Mouse (Mus musculus) hindbrain, embryonic 14.5 days (tissue): ENCODE measurements around the gene Gipc2. TPM values are rescaled to one million over a fixed set of nuclear protein-coding genes. Genes with fewer than 3 reads are reported as not detected.
"Not testable (repeated sequence)": the region's sequence is repeated elsewhere in the genome, so short reads cannot be mapped to it uniquely, and the experiment has no call there.

Experiments used
- ATAC-seq: fragments of 200-750 bp; cut with Nextera tagmentation; 2 replicates; pipeline ENCODE4 v1.8.0; 2017; ENCODE audit warnings: moderate number of reproducible peaks, mild to moderate bottlenecking, moderate TSS enrichment, moderate library complexity; ENCODE audit not compliant: low FRiP score
- DNase-seq: peaks from one replicate; pipeline ENCODE4 v3.0.0-alpha.2; 2015; ENCODE audit warnings: low spot score
- H3K27ac ChIP-seq: fragments of 300-500 bp; sonication (generic); 2 replicates; pipeline ENCODE4 v1.5.1; 2014; ENCODE audit warnings: mild to moderate bottlenecking, moderate library complexity
- H3K27me3 ChIP-seq: fragments of 300-500 bp; sonication (generic); 2 replicates; pipeline ENCODE4 v1.6.1; 2014; ENCODE audit warnings: mild to moderate bottlenecking, low read length, mixed read lengths; ENCODE audit not compliant: control insufficient read depth, insufficient read depth
- H3K36me3 ChIP-seq: fragments of 300-500 bp; sonication (generic); replicated peaks from 2 replicates; pipeline ENCODE4 v1.6.1; 2014; ENCODE audit not compliant: control insufficient read depth, insufficient read depth
- H3K4me1 ChIP-seq: fragments of 300-500 bp; sonication (generic); replicated peaks from 2 replicates; pipeline ENCODE4 v1.6.1; 2014; ENCODE audit warnings: antibody characterized with exemption, low read length, mixed read lengths; ENCODE audit not compliant: control insufficient read depth, insufficient read depth
- H3K4me2 ChIP-seq: fragments of 300-500 bp; sonication (generic); replicated peaks from 2 replicates; pipeline ENCODE4 v1.6.1; 2014; ENCODE audit warnings: mild to moderate bottlenecking, moderate library complexity
- H3K4me3 ChIP-seq: fragments of 300-500 bp; sonication (generic); replicated peaks from 2 replicates; pipeline ENCODE4 v1.5.1; 2014; ENCODE audit warnings: mild to moderate bottlenecking, low read length
- H3K9ac ChIP-seq: fragments of 300-500 bp; sonication (generic); 2 replicates; pipeline ENCODE4 v1.6.1; 2014
- H3K9me3 ChIP-seq: fragments of 300-500 bp; sonication (generic); 2 replicates; pipeline ENCODE4 v1.6.1; 2016; ENCODE audit warnings: low read length; ENCODE audit not compliant: control insufficient read depth
- WGBS: fragments of 180-500 bp; shearing (Covaris S2); extraction: QIAGEN DNeasy Blood & Tissue Kit; methylation state at CpG from one replicate; pipeline ENCODE4 v1.1.7; 2014; 5-methylcytosine and 5-hydroxymethylcytosine counted together
- polyA plus RNA-seq: library from polyadenylated mRNA; unstranded; fragments of >200 nt; fragmentation: Nextera tagmentation; extraction: Ambion mirVana; gene quantifications from 2 replicates; pipeline ENCODE4 v1.2.1, GENCODE M21; 2014

Gipc2 gene
- polyA plus RNA-seq, 1 experiment from 2014 or later: 9.2 TPM

DNA sequence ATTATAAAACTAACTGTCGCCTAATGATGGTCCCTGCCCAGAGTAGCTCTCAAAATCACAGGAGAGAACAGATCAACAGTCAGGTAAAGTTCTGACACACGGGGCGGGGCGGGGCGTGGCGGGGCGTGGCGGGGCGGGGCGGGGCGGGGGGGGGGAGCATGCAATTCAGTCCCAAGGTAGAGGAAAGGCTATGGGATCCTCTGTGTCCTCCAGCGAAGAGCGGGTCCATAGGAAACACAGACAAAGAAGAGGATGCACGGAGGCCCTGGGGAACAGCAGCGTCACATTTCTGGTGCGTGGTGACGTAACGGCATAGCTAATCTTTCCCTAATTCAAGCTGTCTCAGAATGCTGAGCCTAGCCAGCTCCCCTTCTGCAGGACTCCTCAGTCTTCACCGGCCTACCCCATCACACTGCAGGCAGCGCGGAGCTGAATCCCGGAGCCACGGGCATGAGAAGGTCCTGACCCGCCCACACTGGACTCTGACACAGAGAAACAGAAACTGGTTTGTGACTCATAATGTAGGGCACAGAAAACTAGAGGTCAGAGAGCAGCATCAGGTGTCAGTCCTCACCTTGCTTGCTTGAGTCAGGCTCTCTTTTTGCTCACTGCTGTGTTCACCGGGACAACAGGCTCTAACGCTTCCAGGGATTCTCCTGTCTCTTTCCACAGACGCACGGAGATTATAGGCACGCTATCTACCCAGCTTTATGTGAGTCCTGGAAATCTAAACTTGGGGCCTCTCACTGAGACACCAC is 14.1 kb downstream of the Gipc2 start:
- Histone ChIP-seq H3K4me3 (no peak overlapping the region), H3K4me1 (no peaks in the 10 kb centered on the region), H3K27ac (no peak overlapping the region), H3K27me3 (no peaks in the 10 kb centered on the region), H3K9ac (no peak overlapping the region), H3K4me2 (peak overlapping the region; percentile 28), H3K9me3 (no peaks in the 10 kb centered on the region), H3K36me3 (no peaks in the 10 kb centered on the region)
- ATAC-seq (no peak), DNase-seq (no peak)
- 61% methylated on average over 28 of the region's 29 CpGs for WGBS

GRCm38 (mm10) chr3:152149863-152150262 is 16.2 kb downstream of the Gipc2 start:
- Histone ChIP-seq H3K4me2 (no peak overlapping the region), H3K4me3 (no peak overlapping the region), H3K36me3 (no peaks in the 10 kb centered on the region), H3K9me3 (no peaks in the 10 kb centered on the region), H3K4me1 (no peaks in the 10 kb centered on the region), H3K9ac (no peak overlapping the region), H3K27me3 (no peaks in the 10 kb centered on the region), H3K27ac (no peak overlapping the region)
- ATAC-seq: no peak
- WGBS: 72% methylated on average over 3 of the region's 3 CpGs
- DNase-seq: no peak

- Histone ChIP-seq H3K27ac (no peak overlapping the region), H3K36me3 (no peaks in the 10 kb centered on the region), H3K4me1 (no peaks in the 10 kb centered on the region), H3K4me2 (no peak overlapping the region), H3K9me3 (no peaks in the 10 kb centered on the region), H3K27me3 (no peaks in the 10 kb centered on the region), H3K4me3 (no peak overlapping the region), H3K9ac (no peak overlapping the region)
- ATAC-seq (no peak), DNase-seq (no peak)
- 81% methylated on average over 7 of the region's 7 CpGs for WGBS
Observed at GRCm38 (mm10) chr3:152149449-152149848, 16.6 kb downstream of the Gipc2 start.

GRCm38 (mm10) chr3:152147085-152147831 is 18.8 kb downstream of the Gipc2 start:
- Histone ChIP-seq H3K4me1 (no peaks in the 10 kb centered on the region), H3K9me3 (no peaks in the 10 kb centered on the region), H3K36me3 (no peaks in the 10 kb centered on the region), H3K27me3 (no peaks in the 10 kb centered on the region), H3K4me2 (no peak overlapping the region), H3K27ac (no peak overlapping the region), H3K4me3 (no peak overlapping the region), H3K9ac (no peak overlapping the region)
- ATAC-seq (no peak), DNase-seq (no peak)
- WGBS: 79% methylated on average over 12 of the region's 12 CpGs

DNA sequence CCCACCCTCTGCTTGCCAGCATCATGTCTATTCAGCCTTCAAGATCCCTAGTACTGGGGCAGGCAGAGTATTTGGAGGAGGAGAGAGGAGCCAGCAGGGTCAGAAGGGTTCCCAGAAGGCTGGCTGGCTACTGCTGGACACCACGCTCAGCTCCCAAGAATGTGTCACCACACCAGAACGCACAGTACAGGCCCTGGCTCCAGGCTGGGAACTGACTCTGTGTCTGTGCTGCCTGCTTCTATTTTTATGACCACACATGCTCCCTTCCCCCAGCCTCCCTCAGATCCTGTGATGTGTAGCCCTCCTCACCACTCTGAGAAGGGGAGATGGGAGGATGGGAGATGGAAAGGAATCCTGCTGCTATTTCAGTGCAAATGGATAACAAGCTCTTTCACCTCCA is 20.8 kb downstream of the Gipc2 start:
- ATAC-seq (peak; percentile 48), DNase-seq (no peak)
- no peak overlapping the region for H3K27ac ChIP-seq
- no peak overlapping the region for H3K9ac ChIP-seq
- H3K36me3 ChIP-seq: no peaks in the 10 kb centered on the region
- H3K27me3 ChIP-seq: no peaks in the 10 kb centered on the region
- H3K9me3 ChIP-seq: no peaks in the 10 kb centered on the region
- 80% methylated on average over 2 of the region's 2 CpGs for WGBS
- no peak overlapping the region for H3K4me2 ChIP-seq
- H3K4me1 ChIP-seq: no peaks in the 10 kb centered on the region
- no peak overlapping the region for H3K4me3 ChIP-seq

DNA sequence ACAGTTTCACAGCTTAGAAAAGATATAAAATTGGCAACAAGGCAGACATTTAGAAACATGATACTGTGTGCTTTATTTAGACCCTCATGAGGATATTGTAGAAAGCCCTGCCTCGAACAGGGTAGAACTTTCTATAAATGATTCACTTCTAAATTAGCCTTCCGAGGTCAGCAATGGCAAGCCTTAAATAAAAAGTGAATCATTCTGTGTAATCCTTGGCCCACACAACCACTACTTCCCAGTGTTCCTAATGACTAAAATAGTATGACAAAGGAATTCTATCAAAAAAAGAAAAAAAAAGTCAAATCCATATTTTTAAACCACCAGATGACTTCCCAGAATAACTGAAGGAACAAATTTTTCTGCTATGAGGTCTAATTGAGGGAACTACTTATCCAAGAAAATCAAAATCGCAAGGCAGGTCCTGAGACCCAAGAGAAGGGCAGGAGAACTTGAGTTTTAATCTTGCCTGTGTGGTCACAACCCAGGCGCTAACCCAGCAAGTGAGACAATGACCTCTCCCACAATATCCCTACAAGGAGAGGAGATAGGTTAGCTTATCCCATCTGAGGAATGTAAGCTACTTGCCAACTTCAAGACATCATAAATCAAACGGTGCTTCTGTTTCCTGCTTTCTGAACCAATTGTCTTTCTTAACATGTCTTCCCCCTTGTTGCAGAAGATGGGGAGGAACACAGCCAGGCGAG is 22.9 kb downstream of the Gipc2 start:
- Histone ChIP-seq H3K9me3 (no peaks in the 10 kb centered on the region), H3K4me1 (no peaks in the 10 kb centered on the region), H3K27me3 (no peaks in the 10 kb centered on the region), H3K4me2 (no peak overlapping the region), H3K9ac (no peak overlapping the region), H3K27ac (no peak overlapping the region), H3K36me3 (no peaks in the 10 kb centered on the region), H3K4me3 (no peak overlapping the region)
- ATAC-seq (no peak), DNase-seq (no peak)
- WGBS: 80% methylated on average over 6 of the region's 6 CpGs

DNA sequence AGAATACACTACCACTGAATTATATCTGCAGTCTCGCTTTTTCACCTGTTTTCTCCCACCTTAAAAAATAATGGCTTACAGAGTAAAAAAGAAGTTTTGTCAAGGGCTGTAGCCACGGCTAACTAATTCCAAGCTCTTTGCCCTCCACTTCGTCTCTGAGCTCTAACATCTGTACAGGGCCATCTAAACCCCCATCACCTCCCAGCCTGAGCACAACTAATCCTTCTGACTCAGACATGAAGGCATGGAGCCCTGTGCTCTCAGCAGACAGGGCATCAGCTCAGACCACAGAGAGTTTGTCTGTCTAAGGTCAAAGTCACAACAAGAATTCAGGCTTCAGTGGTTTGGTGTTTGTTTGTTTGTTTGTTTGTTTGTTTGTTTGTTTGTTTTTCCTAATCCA is 23.9 kb downstream of the Gipc2 start:
- no peak for DNase-seq
- no peaks in the 10 kb centered on the region for H3K36me3 ChIP-seq
- no peak overlapping the region for H3K27ac ChIP-seq
- H3K27me3 ChIP-seq: no peaks in the 10 kb centered on the region
- no peak overlapping the region for H3K4me3 ChIP-seq
- WGBS: 82% methylated on average over 3 of the region's 3 CpGs
- ATAC-seq: no peak
- H3K9me3 ChIP-seq: no peaks in the 10 kb centered on the region
- no peak overlapping the region for H3K4me2 ChIP-seq
- H3K4me1 ChIP-seq: no peaks in the 10 kb centered on the region
- no peak overlapping the region for H3K9ac ChIP-seq

DNA sequence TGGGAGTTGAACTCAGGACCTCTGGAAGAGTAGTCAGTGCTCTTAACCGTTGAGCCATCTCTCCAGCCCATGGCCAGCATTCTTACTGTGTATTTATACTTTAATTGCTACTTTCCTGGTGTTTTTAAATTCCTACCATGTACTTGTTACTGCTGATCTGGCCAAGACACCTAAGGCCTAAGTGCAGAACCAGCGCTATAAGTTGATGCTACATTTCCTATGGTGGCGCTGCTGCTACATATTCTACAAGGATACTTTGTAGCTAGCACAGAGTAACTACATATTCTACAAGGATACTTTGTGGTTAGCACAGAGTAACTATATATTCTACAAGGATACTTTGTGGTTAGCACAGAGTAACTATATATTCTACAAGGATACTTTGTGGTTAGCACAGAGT is 26.7 kb downstream of the Gipc2 start:
- not testable (repeated sequence) for H3K9me3 ChIP-seq, ATAC-seq, H3K27me3 ChIP-seq

DNA sequence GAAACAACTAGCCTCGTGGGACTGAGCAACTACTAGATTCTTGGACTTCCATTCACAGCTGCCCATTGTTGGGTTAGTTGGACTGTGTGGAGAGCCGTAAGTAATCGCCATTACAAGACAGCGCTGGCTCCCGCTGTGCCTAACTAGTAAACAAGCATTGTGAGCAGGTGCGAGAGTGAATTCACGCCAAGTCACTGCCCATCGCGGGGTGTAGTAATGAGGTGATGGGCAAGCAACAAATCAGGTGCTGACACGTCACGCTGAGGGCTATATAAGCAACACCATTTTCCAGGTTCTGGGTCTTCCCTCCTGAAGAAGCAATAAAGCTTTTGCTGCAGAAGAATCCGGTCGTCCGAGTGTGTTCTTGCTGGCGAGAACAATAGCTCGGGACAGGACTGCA is 29.9 kb downstream of the Gipc2 start:
- not testable (repeated sequence) for H3K9me3 ChIP-seq, H3K4me2 ChIP-seq, H3K4me1 ChIP-seq, H3K9ac ChIP-seq, ATAC-seq, H3K4me3 ChIP-seq, H3K27ac ChIP-seq, H3K36me3 ChIP-seq, H3K27me3 ChIP-seq, DNase-seq
- WGBS: 91% methylated on average over 16 of the region's 16 CpGs

More for the DNA sequence above, 26.7 kb downstream of the Gipc2 start:
- not testable (repeated sequence) for H3K4me2 ChIP-seq, H3K4me3 ChIP-seq, DNase-seq, H3K36me3 ChIP-seq, H3K9ac ChIP-seq, H3K27ac ChIP-seq, H3K4me1 ChIP-seq
- 86% methylated on average over 3 of the region's 3 CpGs for WGBS
